Mouse (Mus musculus) megakaryocyte, embryonic 14.5 days (primary cell): ENCODE data around the gene Mtif3.

Source experiments
- FLI1 ChIP-seq: IDR thresholded peaks from 2 replicates; pipeline ENCODE4 v1.6.1; 2012; ENCODE audit warnings: low read length, inconsistent platforms, mixed read lengths
- GATA1 ChIP-seq: IDR thresholded peaks from 3 replicates; pipeline ENCODE4 v1.6.1; 2012; ENCODE audit warnings: mixed read lengths, low read length, inconsistent platforms, borderline replicate concordance

GRCm38 (mm10) chr5:146947497-146947896 is 16.1 kb downstream of the Mtif3 start:
- TF ChIP-seq FLI1: no peak
- TF ChIP-seq GATA1: no peak
